Mouse (Mus musculus) kidney, embryonic 14.5 days (tissue): Measurements from ENCODE around the gene Fam166a. TPM values are rescaled to one million over a fixed set of nuclear protein-coding genes. Genes with fewer than 3 reads are reported as not detected.
A peak's percentile ranks its signal among the peaks of the same experiment; 100 is the strongest.

ENCODE experiments used
- ATAC-seq: fragments of 200-750 bp; cut with Nextera tagmentation; 2 replicates; pipeline ENCODE4 v1.8.0; 2017; ENCODE audit warnings: moderate number of reproducible peaks, mild to moderate bottlenecking, moderate TSS enrichment, moderate library complexity; ENCODE audit not compliant: low FRiP score, low TSS enrichment
- H3K27ac ChIP-seq: fragments of 300-500 bp; sonication (generic); 2 replicates; pipeline ENCODE4 v1.5.1; 2014; ENCODE audit warnings: low read depth, mild to moderate bottlenecking, low read length, moderate library complexity, mixed read lengths
- H3K27me3 ChIP-seq: fragments of 300-500 bp; sonication (generic); 2 replicates; pipeline ENCODE4 v1.6.1; 2014; ENCODE audit warnings: mild to moderate bottlenecking, low read length; ENCODE audit not compliant: control insufficient read depth, insufficient read depth
- H3K36me3 ChIP-seq: fragments of 300-500 bp; sonication (generic); 2 replicates; pipeline ENCODE4 v1.6.1; 2014; ENCODE audit warnings: low read length, mixed read lengths; ENCODE audit not compliant: control insufficient read depth, insufficient read depth
- H3K4me1 ChIP-seq: fragments of 300-500 bp; sonication (generic); 2 replicates; pipeline ENCODE4 v1.6.1; 2014; ENCODE audit warnings: low read length, mixed read lengths; ENCODE audit not compliant: control insufficient read depth, insufficient read depth
- H3K4me2 ChIP-seq: fragments of 300-500 bp; sonication (generic); replicated peaks from 2 replicates; pipeline ENCODE4 v1.6.1; 2014; ENCODE audit warnings: low read depth, mild to moderate bottlenecking, low read length
- H3K4me3 ChIP-seq: fragments of 300-500 bp; sonication (generic); 2 replicates; pipeline ENCODE4 v1.5.1; 2014; ENCODE audit warnings: mild to moderate bottlenecking, low read length
- H3K9ac ChIP-seq: fragments of 300-500 bp; sonication (generic); 2 replicates; pipeline ENCODE4 v1.6.1; 2014; ENCODE audit warnings: low read depth, mild to moderate bottlenecking, low read length, moderate library complexity
- H3K9me3 ChIP-seq: fragments of 300-500 bp; sonication (generic); 2 replicates; pipeline ENCODE4 v1.6.1; 2016; ENCODE audit warnings: low read length; ENCODE audit not compliant: control insufficient read depth
- WGBS: fragments of 180-500 bp; shearing (Covaris S2); extraction: QIAGEN DNeasy Blood & Tissue Kit; methylation state at CpG from one replicate; pipeline ENCODE4 v1.1.7; 2014; 5-methylcytosine and 5-hydroxymethylcytosine counted together
- polyA plus RNA-seq: library from polyadenylated mRNA; unstranded; fragments of >200 nt; fragmentation: Nextera tagmentation; extraction: Ambion mirVana; gene quantifications from 2 replicates; pipeline ENCODE4 v1.2.1, GENCODE M21; 2014

The Fam166a gene
- polyA plus RNA-seq, 1 experiment from 2014 or later, result 0.55 TPM

DNA sequence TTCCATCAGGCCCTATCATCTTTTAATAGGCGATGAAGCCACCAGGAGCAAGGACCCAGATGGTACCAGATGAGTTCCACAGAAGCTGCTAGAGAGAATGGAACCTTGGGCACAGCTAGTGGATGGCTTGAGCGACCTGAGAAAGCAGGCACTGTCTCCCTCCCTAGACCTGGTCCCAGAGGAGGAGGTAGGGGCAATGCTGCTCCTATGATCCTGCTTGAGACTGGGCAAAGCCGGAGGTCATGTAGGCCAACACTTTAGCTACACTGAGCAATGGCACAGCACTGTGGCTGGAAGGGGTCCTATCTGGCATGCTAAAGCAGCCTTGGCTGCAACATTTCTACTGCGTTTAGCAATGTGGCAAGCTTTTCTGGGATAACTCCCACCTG, 42.9 kb upstream of the Fam166a start:
- Histone ChIP-seq H3K9me3 (no peaks in the 10 kb centered on the region), H3K9ac (no peak overlapping the region), H3K27me3 (peaks cover 10% of the 10 kb centered on the region), H3K4me2 (no peak overlapping the region; the same call in 1 of the 2 replicates), H3K4me1 (peaks cover 40% of the 10 kb centered on the region), H3K27ac (peak overlapping the region; percentile 32), H3K4me3 (no peak overlapping the region), H3K36me3 (no peaks in the 10 kb centered on the region)
- 70% methylated on average over 4 of the region's 4 CpGs for WGBS
- no peak for ATAC-seq

- H3K27ac ChIP-seq, result peak overlapping the region; percentile 73; the same call in 1 of the 2 replicates
- WGBS, result 48% methylated on average over 6 of the region's 6 CpGs
- no peak overlapping the region for H3K4me3 ChIP-seq
- H3K9ac ChIP-seq, result no peak overlapping the region
- H3K4me2 ChIP-seq, result peak overlapping the region; percentile 27
- peaks cover 19% of the 10 kb centered on the region for H3K27me3 ChIP-seq
- no peaks in the 10 kb centered on the region for H3K36me3 ChIP-seq
- no peaks in the 10 kb centered on the region for H3K9me3 ChIP-seq
- no peak for ATAC-seq
- H3K4me1 ChIP-seq, result peaks cover 42% of the 10 kb centered on the region
Measured at GRCm38 (mm10) chr2:25176573-25176972, 42.0 kb upstream of the Fam166a start.

- Histone ChIP-seq H3K4me3 (peak overlapping the region; percentile 15; the same call in 1 of the 2 replicates), H3K9me3 (no peaks in the 10 kb centered on the region), H3K9ac (peak overlapping the region; percentile 38; the same call in 1 of the 2 replicates), H3K4me1 (peaks cover 42% of the 10 kb centered on the region), H3K27me3 (peaks cover 22% of the 10 kb centered on the region), H3K4me2 (peak overlapping the region; percentile 27), H3K27ac (peak overlapping the region; percentile 73), H3K36me3 (no peaks in the 10 kb centered on the region)
- ATAC-seq, result no peak
- 22% methylated on average over 4 of the region's 4 CpGs for WGBS
Measured at GRCm38 (mm10) chr2:25177076-25177475, 41.5 kb upstream of the Fam166a start.

- Histone ChIP-seq H3K27ac (peak overlapping the region; percentile 73), H3K36me3 (no peaks in the 10 kb centered on the region), H3K4me3 (peak overlapping the region; percentile 15; the same call in 1 of the 2 replicates), H3K4me1 (peaks cover 44% of the 10 kb centered on the region), H3K9me3 (no peaks in the 10 kb centered on the region), H3K9ac (peak overlapping the region; percentile 38; the same call in 1 of the 2 replicates), H3K4me2 (peak overlapping the region; percentile 27), H3K27me3 (peaks cover 22% of the 10 kb centered on the region)
- peak; percentile 11 for ATAC-seq
- WGBS, result 6% methylated on average over 6 of the region's 6 CpGs
Measured at GRCm38 (mm10) chr2:25177685-25178084, 40.9 kb upstream of the Fam166a start.

GRCm38 (mm10) chr2:25178285-25178972, 40.1 kb upstream of the Fam166a start:
- no peak for ATAC-seq
- 17% methylated on average over 10 of the region's 10 CpGs for WGBS
- Histone ChIP-seq H3K9me3 (no peaks in the 10 kb centered on the region), H3K4me1 (peaks cover 39% of the 10 kb centered on the region), H3K4me3 (no peak overlapping the region), H3K4me2 (no peak overlapping the region), H3K27me3 (peaks cover 24% of the 10 kb centered on the region), H3K36me3 (no peaks in the 10 kb centered on the region), H3K27ac (peak overlapping the region; percentile 73; the same call in 1 of the 2 replicates), H3K9ac (0 out of 2 replicates have a peak overlapping the region, but pooled peaks have one; percentile 12)

DNA sequence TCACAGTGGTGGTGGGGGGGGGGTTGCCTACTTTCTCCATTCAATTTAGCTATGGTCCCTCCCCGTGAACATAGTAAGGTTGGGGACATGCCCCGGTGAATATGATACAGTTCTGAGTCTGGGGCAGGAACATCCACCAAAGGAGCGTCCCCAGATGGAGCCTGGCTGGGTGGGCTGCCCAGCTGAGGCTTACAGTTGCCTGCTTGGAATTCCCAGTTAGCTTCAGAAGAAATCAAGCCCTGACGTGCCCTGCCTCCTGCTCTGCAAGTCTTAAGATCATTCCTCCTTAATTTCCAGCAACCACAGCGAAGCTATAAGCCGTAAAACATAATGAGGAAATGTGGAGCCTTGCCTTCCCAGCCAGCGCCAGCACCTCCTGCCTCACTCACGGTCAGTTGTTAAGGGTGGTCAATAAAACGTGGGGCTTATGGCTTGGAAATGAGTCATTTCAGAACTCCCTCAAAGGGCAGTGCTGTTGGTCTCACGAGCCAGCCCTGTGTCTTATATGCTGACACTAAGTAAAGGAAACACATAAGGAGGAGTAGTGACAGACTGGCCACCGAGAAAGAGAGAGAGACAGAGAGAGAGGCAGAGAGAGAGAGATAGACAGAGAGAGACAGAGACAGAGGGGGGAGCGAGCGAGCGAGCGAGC, 38.9 kb upstream of the Fam166a start:
- H3K27me3 ChIP-seq, result peaks cover 27% of the 10 kb centered on the region
- H3K4me2 ChIP-seq, result peak overlapping the region; percentile 89
- H3K36me3 ChIP-seq, result no peaks in the 10 kb centered on the region
- no peaks in the 10 kb centered on the region for H3K9me3 ChIP-seq
- whole genome bisulfite sequencing, result 17% methylated on average over 15 of the region's 15 CpGs
- no peak overlapping the region; the same call in 1 of the 2 replicates for H3K27ac ChIP-seq
- ATAC-seq, result no peak
- H3K4me3 ChIP-seq, result peak overlapping the region; percentile 67
- H3K9ac ChIP-seq, result peak overlapping the region; percentile 35; the same call in 1 of the 2 replicates
- H3K4me1 ChIP-seq, result peaks cover 39% of the 10 kb centered on the region

DNA sequence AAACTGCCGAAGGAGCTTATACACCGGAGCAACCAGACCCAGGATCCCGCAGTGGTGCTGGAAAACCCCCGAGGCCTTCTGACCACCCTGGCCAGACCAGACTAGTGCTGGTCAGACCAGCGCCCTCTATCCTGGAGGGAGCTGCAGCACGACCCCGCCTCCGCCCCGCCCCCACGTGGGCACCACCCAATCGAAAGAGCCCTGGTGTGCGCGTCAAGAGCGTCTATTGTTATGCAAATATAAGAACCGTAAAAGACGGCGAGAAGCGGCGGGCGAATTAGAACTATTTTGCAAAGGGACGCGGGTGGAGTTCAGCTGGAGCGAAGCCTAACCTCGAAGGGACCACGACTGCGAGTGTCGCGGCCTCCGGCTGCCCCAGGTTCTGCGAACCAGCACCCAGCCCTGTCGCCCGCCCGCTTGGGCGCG, 38.1 kb upstream of the Fam166a start, which contains the start of gene Nrarp:
TSS of gene Nrarp (plus strand) at position 281 of the 426 bp plus-strand sequence.
- WGBS, result 0% methylated on average over 34 of the region's 35 CpGs
- Histone ChIP-seq H3K27me3 (peaks cover 27% of the 10 kb centered on the region), H3K4me3 (peak within 1 kb of the TSS; percentile 67), H3K9ac (peak within 1 kb of the TSS; percentile 77), H3K4me2 (peak within 1 kb of the TSS; percentile 89), H3K36me3 (no peaks in the 10 kb centered on the region), H3K4me1 (peaks cover 43% of the 10 kb centered on the region), H3K27ac (peak within 1 kb of the TSS; percentile 82), H3K9me3 (no peaks in the 10 kb centered on the region)
- ATAC-seq, result peak; percentile 88

DNA sequence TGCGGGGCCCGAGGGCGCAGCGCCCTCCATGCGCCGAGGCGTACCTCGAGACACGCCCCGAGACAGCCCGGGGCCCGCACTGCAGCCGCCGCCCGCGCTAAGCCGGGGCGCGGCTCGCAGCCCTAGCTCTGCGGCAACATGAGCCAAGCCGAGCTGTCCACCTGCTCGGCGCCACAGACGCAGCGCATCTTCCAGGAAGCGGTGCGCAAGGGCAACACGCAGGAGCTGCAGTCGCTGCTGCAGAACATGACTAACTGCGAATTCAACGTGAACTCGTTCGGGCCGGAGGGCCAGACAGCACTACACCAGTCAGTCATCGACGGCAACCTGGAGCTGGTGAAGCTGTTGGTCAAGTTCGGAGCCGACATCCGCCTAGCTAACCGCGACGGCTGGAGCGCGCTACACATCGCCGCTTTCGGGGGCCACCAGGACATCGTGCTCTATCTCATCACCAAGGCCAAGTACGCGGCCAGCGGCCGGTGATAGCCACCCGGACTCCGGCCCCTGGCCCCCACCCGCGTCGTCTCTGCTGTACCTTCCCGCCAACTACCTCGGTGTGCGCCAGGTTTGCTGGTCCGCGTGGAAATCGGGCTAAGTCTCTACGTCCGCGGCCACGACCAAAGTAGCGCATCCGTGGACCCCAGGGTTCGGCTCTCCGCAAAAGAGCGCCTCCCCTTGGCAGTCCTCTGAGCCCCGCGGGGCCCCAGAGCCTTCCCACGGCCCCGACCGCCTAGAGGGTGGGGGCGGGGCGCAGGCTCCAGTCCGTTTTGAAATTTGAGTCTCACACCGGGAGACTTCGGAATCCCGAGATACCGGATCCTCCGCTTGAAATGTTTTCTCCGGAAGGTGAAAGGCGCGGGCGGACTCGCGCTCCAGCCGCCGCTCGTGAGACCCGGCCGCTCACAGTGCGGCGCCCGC, 37.3 kb upstream of the Fam166a start:
- Histone ChIP-seq H3K36me3 (no peaks in the 10 kb centered on the region), H3K9me3 (no peaks in the 10 kb centered on the region), H3K27ac (peak overlapping the region; percentile 82), H3K4me1 (peaks cover 41% of the 10 kb centered on the region), H3K4me2 (peak overlapping the region; percentile 89), H3K9ac (peak overlapping the region; percentile 77), H3K4me3 (peak overlapping the region; percentile 67), H3K27me3 (peaks cover 27% of the 10 kb centered on the region)
- under 1% methylated on average over 100 of the region's 100 CpGs for WGBS
- peak; percentile 16 for ATAC-seq
